ENCODE assay signal across 9 mouse cellular contexts in genomic region chr6:6914849-6915525, GRCm38 (mm10). TPM values are rescaled to one million over a fixed set of nuclear protein-coding genes. Genes with fewer than 3 reads are reported as not detected.
A peak's percentile ranks its signal among the peaks of the same experiment; 100 is the strongest.
DNase-seq lines count a peak whose midpoint lies in the region; ATAC-seq and TF ChIP-seq lines count a peak whose summit lies in the region.
"Had no signal": no experiment of that assay in that cellular context is flagged by ENCODE, and none has a peak within 500 bp of the region (broad histone marks: within the 10 kb centered on the region; RNA-seq: fewer than 3 reads in every experiment).

No protein-coding gene starts in this region.

- H3K36me3 ChIP-seq in forebrain, embryonic 11.5 days (ENCODE audit: control insufficient read depth, insufficient read depth, low read length), result no peaks in the 10 kb centered on the region
- no peaks in the 10 kb centered on the region for H3K36me3 ChIP-seq in hindbrain, embryonic 16.5 days (ENCODE audit: control insufficient read depth, insufficient read depth, low read length)
- no peaks in the 10 kb centered on the region for H3K36me3 ChIP-seq in midbrain, embryonic 14.5 days (ENCODE audit: control insufficient read depth, insufficient read depth, low read length)
- H3K36me3 ChIP-seq: embryonic facial prominence, embryonic 15.5 days had no signal

- H3K27ac ChIP-seq in forebrain, embryonic 11.5 days (ENCODE audit: low read depth, low read length), result no peak overlapping the region
- no peak overlapping the region for H3K27ac ChIP-seq in hindbrain, embryonic 16.5 days (ENCODE audit: low read depth, low read length)
- no peak overlapping the region for H3K27ac ChIP-seq in midbrain, embryonic 14.5 days (replicated peaks; ENCODE audit: low read depth, low read length)
- H3K27ac ChIP-seq: embryonic facial prominence, embryonic 15.5 days had no signal

- peak; percentile 68; the same call in 1 of the 2 replicates for TF ChIP-seq CTCF in brain, embryonic 14.5 days (IDR thresholded peaks at IDR 0.05; ENCODE audit: borderline replicate concordance, extremely low read depth, insufficient read depth, insufficient read length)

- ATAC-seq in forebrain, embryonic 11.5 days (replicated peaks; ENCODE audit: low FRiP score), result peak; percentile 76
- peak; percentile 80 for ATAC-seq in hindbrain, embryonic 16.5 days
- peak; percentile 62; the same call in 1 of the 2 replicates for ATAC-seq in midbrain, embryonic 14.5 days (ENCODE audit: low FRiP score, low TSS enrichment)

- H3K27me3 ChIP-seq in forebrain, embryonic 11.5 days (ENCODE audit: control insufficient read depth, insufficient read depth, low read length), result no peaks in the 10 kb centered on the region
- no peaks in the 10 kb centered on the region for H3K27me3 ChIP-seq in hindbrain, embryonic 16.5 days (replicated peaks; ENCODE audit: control insufficient read depth, insufficient read depth, low read length)
- no peaks in the 10 kb centered on the region for H3K27me3 ChIP-seq in midbrain, embryonic 14.5 days (ENCODE audit: control insufficient read depth, insufficient read depth, low read length)
- H3K27me3 ChIP-seq: embryonic facial prominence, embryonic 15.5 days had no signal

- 34% methylated on average over 5 of the region's 5 CpGs for WGBS in forebrain, embryonic 11.5 days
- whole genome bisulfite sequencing in hindbrain, embryonic 16.5 days, result 39% methylated on average over 5 of the region's 5 CpGs
- 41% methylated on average over 5 of the region's 5 CpGs for WGBS in midbrain, embryonic 14.5 days

- no peak overlapping the region for H3K4me3 ChIP-seq in forebrain, embryonic 11.5 days (ENCODE audit: low read depth, low read length)
- no peak overlapping the region for H3K4me3 ChIP-seq in hindbrain, embryonic 16.5 days (ENCODE audit: low read length)
- no peak overlapping the region for H3K4me3 ChIP-seq in midbrain, embryonic 14.5 days (replicated peaks; ENCODE audit: low read depth, low read length)
- H3K4me3 ChIP-seq: embryonic facial prominence, embryonic 15.5 days had no signal

- no peaks in the 10 kb centered on the region for H3K9me3 ChIP-seq in forebrain, embryonic 11.5 days (ENCODE audit: control insufficient read depth, low read length)
- no peaks in the 10 kb centered on the region for H3K9me3 ChIP-seq in hindbrain, embryonic 16.5 days (ENCODE audit: control insufficient read depth, low read length)
- no peaks in the 10 kb centered on the region for H3K9me3 ChIP-seq in midbrain, embryonic 14.5 days (ENCODE audit: control insufficient read depth, low read length)
- H3K9me3 ChIP-seq: embryonic facial prominence, embryonic 15.5 days had no signal

- H3K4me1 ChIP-seq in forebrain, embryonic 11.5 days (replicated peaks; ENCODE audit: control insufficient read depth, insufficient read depth, low read length), result no peaks in the 10 kb centered on the region
- H3K4me1 ChIP-seq in hindbrain, embryonic 16.5 days (ENCODE audit: control insufficient read depth, insufficient read depth, low read depth, low read length), result no peaks in the 10 kb centered on the region
- no peaks in the 10 kb centered on the region for H3K4me1 ChIP-seq in midbrain, embryonic 14.5 days (ENCODE audit: control insufficient read depth, insufficient read depth, low read length)
- H3K4me1 ChIP-seq: embryonic facial prominence, embryonic 15.5 days had no signal

- TF ChIP-seq POLR2A in brain, embryonic 14.5 days (IDR thresholded peaks at IDR 0.05; ENCODE audit: borderline replicate concordance, extremely low read depth, insufficient read depth, insufficient read length, poor library complexity, severe bottlenecking), result no peak

- no peak overlapping the region for H3K4me2 ChIP-seq in forebrain, embryonic 11.5 days (ENCODE audit: low read depth, low read length, severe bottlenecking)
- no peak overlapping the region for H3K4me2 ChIP-seq in hindbrain, embryonic 16.5 days (ENCODE audit: low read length)
- H3K4me2 ChIP-seq in midbrain, embryonic 14.5 days (ENCODE audit: low read length), result no peak overlapping the region
- H3K4me2 ChIP-seq: embryonic facial prominence, embryonic 15.5 days had no signal

- intact Hi-C loops in left cerebral cortex, postnatal 14 days (cut with DNase I), result no loop called here

- no peak overlapping the region for H3K9ac ChIP-seq in forebrain, embryonic 11.5 days (ENCODE audit: low read length)
- no peak overlapping the region for H3K9ac ChIP-seq in hindbrain, embryonic 16.5 days (ENCODE audit: low read depth, low read length)
- no peak overlapping the region for H3K9ac ChIP-seq in midbrain, embryonic 14.5 days (replicated peaks; ENCODE audit: low read length)
- H3K9ac ChIP-seq: embryonic facial prominence, embryonic 15.5 days had no signal

- peak; percentile 5 for DNase-seq in ovary, postnatal 36 days (ENCODE audit: low spot score)
- DNase-seq in ovary, postnatal 10 days (ENCODE audit: low spot score), result no peak
- DNase-seq in brain, embryonic 14.5 days (ENCODE audit: low read depth), result peak; percentile 86
- peak; percentile 50 for DNase-seq in forebrain, embryonic 11.5 days (ENCODE audit: low spot score)
- peak; percentile 50 to 77 for DNase-seq in left cerebral cortex, postnatal 14 days (ENCODE audit: low spot score in 2 of 2)
- DNase-seq in midbrain, embryonic 14.5 days, result peak; percentile 86
- peak; percentile 7 for DNase-seq in thymus, postnatal 25 days

RNA-seq across cellular contexts. Expression of gene Dlx5, which starts 33.1 kb away (rescaled TPM):
- polyA plus RNA-seq in brain, embryonic 14.5 days (2012; rRNA removed), result 15.5 and 20.4 TPM in 2 replicates
- polyA plus RNA-seq in forebrain, embryonic 11.5 days (2014; fragmentation: Nextera tagmentation; extraction: Ambion mirVana), result 45.5 and 47.7 TPM in 2 replicates
- 3.7 TPM in 1 of 2 replicates, not detected in the other for polyA plus RNA-seq in hindbrain, embryonic 16.5 days (2015; fragmentation: Nextera tagmentation; extraction: Ambion mirVana)
- total RNA-seq in left cerebral cortex, postnatal 14 days (2021), result 1 to 10 TPM; 6.4 to 6.9 TPM
- polyA plus RNA-seq in midbrain, embryonic 14.5 days (2014; fragmentation: Nextera tagmentation; extraction: Ambion mirVana), result 0.26 and 0.82 TPM in 2 replicates

RNA-seq across cellular contexts. Expression of gene Sdhaf3, which starts 40.8 kb away (rescaled TPM):
- polyA plus RNA-seq in brain, embryonic 14.5 days (2012; rRNA removed), result 2.9 and 3.4 TPM in 2 replicates
- 6.5 and 8.1 TPM in 2 replicates for polyA plus RNA-seq in forebrain, embryonic 11.5 days (2014; fragmentation: Nextera tagmentation; extraction: Ambion mirVana)
- polyA plus RNA-seq in hindbrain, embryonic 16.5 days (2015; fragmentation: Nextera tagmentation; extraction: Ambion mirVana), result 6.3 and 6.9 TPM in 2 replicates
- 1 to 10 TPM; 3.6 to 3.8 TPM for total RNA-seq in left cerebral cortex, postnatal 14 days (2021)
- 7.1 and 7.3 TPM in 2 replicates for polyA plus RNA-seq in midbrain, embryonic 14.5 days (2014; fragmentation: Nextera tagmentation; extraction: Ambion mirVana)

RNA-seq across cellular contexts. Expression of gene Dlx6, which starts 51.9 kb away (rescaled TPM):
- polyA plus RNA-seq in brain, embryonic 14.5 days (2012; rRNA removed), result 13.2 and 22.9 TPM in 2 replicates
- 4.5 and 7.3 TPM in 2 replicates for polyA plus RNA-seq in forebrain, embryonic 11.5 days (2014; fragmentation: Nextera tagmentation; extraction: Ambion mirVana)
- polyA plus RNA-seq in hindbrain, embryonic 16.5 days (2015; fragmentation: Nextera tagmentation; extraction: Ambion mirVana), result 0.45 TPM in 1 of 2 replicates, not detected in the other
- 10 to 100 TPM in 1 of 2 experiments, 1 to 10 TPM in 1; 8.9 to 10.8 TPM for total RNA-seq in left cerebral cortex, postnatal 14 days (2021)
- polyA plus RNA-seq in midbrain, embryonic 14.5 days (2014; fragmentation: Nextera tagmentation; extraction: Ambion mirVana), result not detected in 2 replicates
